Mouse (Mus musculus) ES-Bruce4 (cell line): Measurements from ENCODE around the gene Ppp1r13l.

Experiments used
- CTCF ChIP-seq: IDR thresholded peaks from one replicate; pipeline ENCODE4 v1.8.1; 2011; ENCODE audit warnings: low read depth, low read length
- POLR2A ChIP-seq: IDR thresholded peaks from one replicate; pipeline ENCODE4 v1.8.1; 2011; ENCODE audit warnings: low read length; ENCODE audit not compliant: insufficient read depth

- TF ChIP-seq CTCF (no peak), POLR2A (no peak)
Observed at GRCm38 (mm10) chr7:19402535-19403112, 43.1 kb downstream of the Ppp1r13l start.
